Mouse (Mus musculus) layer of hippocampus, adult 18-20 months (tissue): Measurements from ENCODE around the gene Stard13. TPM values are rescaled to one million over a fixed set of nuclear protein-coding genes. Genes with fewer than 3 reads are reported as not detected.
A peak's percentile ranks its signal among the peaks of the same experiment; 100 is the strongest.

Source experiments
- DNase-seq, 2 experiments: peaks; one replicate each; pipeline ENCODE4 v3.0.0; 2022; ENCODE audit warnings: low spot score in 2 of 2
- total RNA-seq, 2 experiments: library from RNA; stranded (reverse); gene quantifications; 2 replicates each; pipeline ENCODE4 v1.2.3; 2021

Gene Stard13
- total RNA-seq, 2 experiments from 2014 or later, result 20.8 to 26.2 TPM

DNA sequence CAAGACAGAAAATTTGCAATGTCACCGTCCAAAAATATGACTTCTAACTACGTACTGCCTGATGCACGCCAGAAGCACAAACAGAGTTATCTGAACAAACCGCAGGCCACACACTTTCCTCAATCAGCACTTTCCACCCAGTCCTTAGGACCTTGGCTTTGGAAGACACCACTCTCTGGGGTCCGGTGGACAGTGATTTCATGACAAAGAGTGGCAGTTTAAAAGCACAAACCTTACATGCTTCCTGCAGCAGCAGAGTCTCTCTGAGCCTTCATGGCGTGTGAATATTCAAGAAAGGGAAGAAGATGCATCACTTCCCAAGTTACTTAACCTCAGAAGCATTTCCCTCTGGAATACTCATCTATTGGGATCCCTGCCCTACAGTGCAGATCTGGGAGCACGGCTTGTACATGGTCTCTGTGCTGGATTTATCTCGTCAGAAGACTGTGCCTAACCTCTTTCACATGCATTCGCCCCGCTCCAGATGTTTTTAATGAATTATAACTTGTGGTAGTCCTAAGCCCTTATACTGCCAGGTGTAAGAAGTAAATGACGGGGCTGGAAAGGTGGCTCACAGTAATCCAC lies 49.9 kb downstream of the Stard13 start:
- DNase-seq, result no peak

GRCm38 (mm10) chr5:151181288-151181687 lies 52.3 kb downstream of the Stard13 start:
- no peak for DNase-seq

DNA sequence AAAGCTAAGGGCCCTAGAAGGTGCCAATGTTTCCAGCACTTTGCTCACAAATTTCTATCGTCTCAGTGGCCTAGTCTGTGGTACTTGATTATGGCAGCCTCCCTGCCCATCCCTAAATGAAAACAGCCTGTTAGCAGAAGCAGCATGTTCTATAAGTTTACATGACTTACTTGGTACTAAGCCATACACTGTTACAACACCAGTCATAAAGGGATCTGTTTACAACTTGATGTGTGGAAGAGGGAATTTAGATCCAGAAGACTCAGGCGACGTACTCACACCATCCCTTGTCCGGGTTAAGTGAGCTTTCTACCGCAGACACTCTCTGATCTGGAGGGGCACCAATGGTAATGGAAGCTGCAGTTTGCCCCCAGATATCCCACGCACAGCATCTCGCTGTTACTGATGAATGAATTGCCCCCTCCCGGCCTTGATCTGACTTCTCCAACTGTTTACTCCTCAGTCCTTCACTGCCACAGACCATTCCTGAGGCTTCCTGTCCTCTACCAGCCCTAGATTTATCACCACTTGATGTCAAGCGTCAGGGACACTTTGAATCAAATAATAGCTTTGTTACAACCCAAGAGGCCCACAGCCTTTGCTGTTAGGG lies 53.4 kb downstream of the Stard13 start:
- DNase-seq, result no peak

DNA sequence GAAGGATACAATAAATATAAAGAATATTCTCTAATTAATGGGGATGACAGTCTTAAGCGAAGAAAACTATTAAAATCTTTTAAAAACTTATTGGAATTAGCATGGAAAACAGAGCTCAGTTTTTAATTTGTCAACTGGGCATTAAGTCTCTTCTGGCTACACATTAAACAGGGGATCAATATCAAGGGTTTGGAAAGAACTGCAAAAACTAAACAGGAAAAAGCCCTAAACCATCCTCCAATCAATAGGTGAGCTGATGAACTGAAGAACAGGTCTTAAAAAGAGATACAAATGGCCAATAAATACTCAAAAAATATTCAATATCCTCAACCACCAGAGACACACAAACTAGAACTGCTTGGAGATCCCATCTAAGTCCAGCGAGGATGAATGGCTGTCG lies 56.5 kb downstream of the Stard13 start:
- no peak for DNase-seq

GRCm38 (mm10) chr5:151175897-151176313 lies 57.7 kb downstream of the Stard13 start:
- DNase-seq, result no peak

DNA sequence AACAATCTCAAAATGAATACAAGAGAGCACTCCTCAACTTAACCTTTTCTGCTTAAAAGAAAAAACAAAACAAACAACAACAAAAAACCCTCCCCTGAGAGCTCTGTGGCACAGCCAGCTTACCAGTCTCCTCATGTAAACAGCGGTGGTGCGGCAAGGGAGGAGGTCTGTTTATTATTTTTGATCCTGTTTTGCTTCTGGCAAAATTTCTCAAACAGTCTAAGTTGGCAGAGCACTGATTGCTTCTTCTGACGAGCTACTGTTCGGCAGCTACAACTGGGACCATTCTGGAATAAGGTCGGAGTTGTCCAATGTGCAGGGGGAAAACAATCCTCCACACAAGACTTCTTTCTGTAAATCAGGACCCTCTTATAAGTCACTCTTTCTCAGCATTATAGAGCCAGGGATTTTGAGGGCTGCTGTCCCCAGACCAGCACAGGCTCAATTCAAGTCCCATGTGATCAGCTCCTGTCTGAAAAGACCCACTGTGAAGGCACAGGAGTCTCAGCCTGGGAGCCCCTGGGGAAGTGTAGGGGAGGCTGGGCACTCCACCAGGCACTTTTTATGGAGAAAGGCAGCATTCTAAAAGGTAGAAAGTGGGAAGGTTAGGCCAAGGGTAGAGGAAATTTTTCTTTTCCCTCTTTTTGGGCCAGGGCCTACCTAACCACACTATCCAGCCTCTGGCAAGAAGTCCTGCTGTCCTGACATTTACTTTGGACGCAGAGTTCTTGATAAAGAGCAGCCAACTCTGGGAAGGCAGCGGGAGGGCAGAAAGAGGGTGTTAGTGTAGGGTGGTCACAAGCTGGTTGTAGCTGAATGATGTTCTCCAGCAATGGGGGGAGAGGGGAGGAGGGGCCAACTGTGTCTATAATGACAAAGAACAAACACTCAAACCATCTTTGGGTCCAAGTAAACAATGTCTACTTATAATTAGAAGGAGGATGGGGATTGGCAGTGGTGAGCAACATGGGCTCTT lies 58.9 kb downstream of the Stard13 start:
- DNase-seq, result peak in 1 of 2 experiments; percentile 9

GRCm38 (mm10) chr5:151173774-151174173 lies 59.9 kb downstream of the Stard13 start:
- DNase-seq, result no peak

DNA sequence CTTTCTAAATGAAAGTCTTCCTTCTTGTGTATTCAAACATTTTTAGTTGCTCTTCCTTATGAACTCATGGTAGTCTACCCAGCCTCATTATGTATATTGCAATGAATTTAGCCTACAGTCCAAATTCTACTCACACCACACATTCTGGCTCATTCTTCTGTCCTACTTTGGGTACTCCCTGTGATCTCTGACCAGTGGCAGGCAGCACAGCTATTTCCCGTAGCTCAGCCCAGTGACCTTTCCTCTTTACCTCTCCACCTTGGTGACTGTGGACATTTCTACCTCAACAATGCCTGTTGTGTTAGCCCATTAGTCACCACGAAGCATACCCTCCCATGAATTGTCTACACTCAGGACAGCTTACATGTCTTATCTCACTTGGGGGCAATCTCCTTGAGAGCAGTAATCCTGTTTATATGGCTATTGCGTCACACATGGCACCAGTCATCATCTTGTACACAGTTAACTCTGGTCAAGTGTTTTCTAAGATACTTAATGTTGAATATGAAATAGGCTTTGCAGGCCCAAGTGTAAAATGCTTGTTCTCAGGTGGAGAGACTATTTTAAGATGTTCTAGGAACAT lies 63.4 kb downstream of the Stard13 start:
- no peak for DNase-seq

DNA sequence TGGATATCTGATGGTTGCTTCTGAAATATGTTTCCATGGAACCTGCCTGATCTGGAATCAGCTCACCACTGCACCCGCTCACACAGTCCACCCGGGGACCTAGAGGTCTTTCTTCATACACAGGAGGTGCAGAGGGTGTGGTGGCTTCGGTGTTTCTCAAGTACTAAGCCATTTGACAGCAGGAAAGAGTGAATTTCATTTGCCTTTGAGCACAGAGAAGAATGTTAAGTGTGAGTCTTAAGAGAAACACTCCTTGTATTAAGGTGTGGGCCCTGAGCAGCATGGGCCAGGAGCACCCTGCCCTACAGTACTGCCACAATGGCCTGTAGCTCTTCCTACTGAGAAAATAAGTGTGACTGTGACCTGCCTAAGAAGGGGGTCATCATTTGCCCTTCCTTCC lies 65.4 kb downstream of the Stard13 start:
- DNase-seq, result no peak

DNA sequence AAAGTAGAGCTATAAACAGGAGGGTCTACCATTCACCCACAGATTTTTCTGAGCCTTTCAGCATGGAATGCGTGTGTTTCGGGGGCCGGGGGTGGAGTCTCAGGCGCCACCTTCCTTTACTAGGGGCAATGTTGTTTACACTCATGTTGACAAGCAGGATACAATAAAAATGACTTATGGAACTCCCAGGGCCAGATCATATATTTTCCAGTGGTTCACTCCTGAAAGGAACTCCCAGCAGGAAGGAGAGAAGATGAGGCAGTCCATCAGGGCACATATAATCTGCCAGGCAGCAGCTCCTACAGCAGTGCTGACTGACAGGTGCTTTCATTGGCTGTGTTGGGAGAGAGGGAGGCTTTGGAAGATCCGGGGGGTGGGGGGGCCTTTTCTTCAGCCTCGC lies 66.0 kb downstream of the Stard13 start:
- DNase-seq, result no peak

DNA sequence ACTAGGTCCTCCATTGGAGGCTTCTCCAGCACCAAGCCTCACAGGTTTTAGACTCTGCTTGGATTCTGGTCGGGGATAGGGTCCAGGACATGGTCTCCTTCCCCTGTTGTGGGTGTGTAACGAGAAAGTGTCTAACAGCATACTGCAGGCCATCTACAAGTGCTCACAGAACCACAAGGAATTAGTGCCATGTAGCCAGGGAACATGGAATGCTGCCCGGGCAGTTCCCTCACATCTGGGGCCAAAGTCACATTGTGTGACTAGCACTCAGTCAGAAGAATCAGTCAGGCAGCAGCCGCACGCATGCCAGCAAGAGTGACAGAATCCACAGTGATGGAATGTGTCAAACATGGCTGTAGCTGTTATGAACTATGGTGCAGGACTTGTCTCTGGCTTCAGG lies 67.4 kb downstream of the Stard13 start:
- DNase-seq, result peak in 1 of 2 experiments; percentile 74

- DNase-seq, result no peak
These were observed 68.1 kb downstream of the Stard13 start for GRCm38 (mm10) chr5:151165381-151166016.

DNA sequence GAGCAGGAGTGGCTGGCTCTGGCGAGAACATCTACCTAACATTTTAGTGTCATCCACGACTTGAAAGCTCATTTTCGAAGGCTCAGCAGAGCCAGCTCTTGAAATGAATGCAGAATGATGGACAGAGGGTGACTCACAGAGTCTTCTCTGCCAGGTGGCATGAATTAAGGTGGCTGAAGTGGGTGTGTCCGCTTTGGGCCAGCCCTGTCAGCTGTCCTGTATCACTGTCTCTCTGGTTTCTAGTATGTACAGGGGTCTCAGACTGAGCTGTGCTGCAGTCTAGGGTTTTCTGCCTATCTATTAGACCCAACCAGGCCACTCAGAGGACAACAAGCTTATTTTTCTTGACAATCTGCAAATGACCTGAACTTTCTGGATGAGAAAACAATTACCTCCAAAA lies 68.8 kb downstream of the Stard13 start:
- DNase-seq, result no peak

DNA sequence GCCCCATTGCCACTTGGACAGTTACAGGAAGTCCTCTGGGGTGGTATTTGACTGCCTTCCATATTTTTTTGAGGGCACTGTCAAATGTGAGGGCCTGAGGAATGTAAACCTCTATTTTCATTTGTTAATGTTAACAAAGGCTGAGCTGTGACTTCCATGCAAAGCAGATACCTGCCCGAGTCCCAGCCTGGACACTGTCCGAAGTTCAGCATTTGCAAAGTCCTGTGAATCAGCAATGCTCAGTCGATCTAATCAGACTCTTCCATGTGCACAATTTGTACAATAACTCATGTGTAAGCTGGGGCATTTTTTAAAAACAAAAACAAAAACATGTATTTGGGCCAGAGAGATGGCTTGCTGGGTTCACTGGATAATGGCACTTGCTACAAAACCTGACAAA lies 71.0 kb downstream of the Stard13 start:
- DNase-seq, result no peak

GRCm38 (mm10) chr5:151155247-151155646 lies 78.4 kb downstream of the Stard13 start:
- no peak for DNase-seq

GRCm38 (mm10) chr5:151154780-151155179 lies 78.9 kb downstream of the Stard13 start:
- DNase-seq, result no peak

DNA sequence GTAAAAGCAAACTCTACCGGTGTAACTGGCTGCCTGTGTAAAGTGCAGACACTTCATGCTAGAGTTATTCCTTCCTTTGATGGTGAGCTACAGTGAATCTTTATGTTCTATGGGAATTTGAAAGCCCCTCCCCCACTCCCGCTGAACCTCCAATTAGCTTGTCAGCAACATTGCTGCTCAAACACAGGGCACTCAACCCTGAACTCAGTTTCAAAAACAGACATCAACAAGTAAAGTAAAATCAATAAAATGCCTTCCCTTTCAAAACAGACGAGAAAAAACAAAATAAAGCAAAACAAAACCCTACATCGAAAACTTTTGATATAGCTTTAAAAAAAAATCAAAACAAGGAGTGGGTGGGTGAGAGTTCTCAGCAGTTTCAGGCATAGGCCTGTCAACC lies 79.6 kb downstream of the Stard13 start:
- DNase-seq, result no peak

GRCm38 (mm10) chr5:151151549-151151948 lies 82.1 kb downstream of the Stard13 start:
- DNase-seq, result peak in 1 of 2 experiments; percentile 31

DNA sequence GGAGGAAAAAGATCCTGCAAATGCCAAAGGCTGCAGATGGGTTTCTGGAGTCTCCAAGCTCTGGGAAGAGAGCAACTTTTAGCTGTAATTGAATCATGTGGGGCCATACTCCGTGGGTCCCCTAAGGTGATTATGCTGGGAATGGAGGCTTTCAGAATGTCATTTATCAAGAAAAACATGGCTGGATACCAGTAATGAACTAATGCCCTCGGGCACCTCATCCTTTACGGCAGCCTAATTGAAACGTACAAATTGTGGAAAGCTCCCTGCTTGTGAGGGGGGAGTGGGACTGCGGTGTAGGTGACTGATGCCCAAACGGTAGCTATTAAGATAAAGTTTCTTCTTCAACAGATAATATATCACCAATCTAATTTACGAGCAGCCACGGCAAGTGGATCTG lies 84.1 kb downstream of the Stard13 start:
- DNase-seq, result no peak

DNA sequence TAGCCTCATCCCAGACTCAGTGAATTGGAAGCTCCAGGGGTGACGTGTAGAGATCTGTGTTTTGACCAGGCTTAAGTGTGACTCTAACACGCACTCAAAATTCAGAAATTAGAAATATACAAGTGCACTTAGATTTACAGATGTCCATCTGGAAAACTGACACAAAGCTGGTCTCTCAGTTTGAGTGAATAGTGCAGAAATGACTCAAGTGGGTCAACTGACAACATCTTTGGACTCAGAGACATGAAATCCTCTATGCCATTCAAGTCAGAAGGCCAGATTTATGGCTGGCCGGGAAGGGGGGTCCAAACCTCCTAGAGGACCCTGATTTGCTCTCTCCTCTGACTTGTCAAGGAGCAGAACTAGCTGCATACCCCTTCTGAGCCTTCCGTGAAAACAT lies 85.6 kb downstream of the Stard13 start:
- DNase-seq, result no peak

DNA sequence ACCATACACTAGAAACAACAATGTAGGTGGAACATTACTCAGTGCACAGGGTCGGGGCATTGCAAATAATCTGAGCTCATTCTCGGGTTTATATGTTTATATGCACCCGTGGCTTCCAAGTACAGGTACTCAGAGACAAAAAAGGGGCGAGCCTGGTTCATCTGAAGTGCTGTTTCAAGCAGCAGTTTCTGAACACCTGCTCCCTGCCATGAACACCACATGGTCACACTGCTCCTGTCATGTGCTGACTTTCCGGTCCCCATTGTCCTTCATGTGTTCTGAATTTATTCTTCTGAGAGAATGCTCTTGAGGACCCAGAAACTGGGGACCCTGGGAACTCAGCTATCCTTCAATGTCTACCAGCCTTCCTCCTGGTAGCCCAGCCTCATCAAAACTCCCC lies 87.8 kb downstream of the Stard13 start:
- DNase-seq, result no peak
